16 mouse cellular contexts compared by ENCODE assay signal in the genomic region with DNA sequence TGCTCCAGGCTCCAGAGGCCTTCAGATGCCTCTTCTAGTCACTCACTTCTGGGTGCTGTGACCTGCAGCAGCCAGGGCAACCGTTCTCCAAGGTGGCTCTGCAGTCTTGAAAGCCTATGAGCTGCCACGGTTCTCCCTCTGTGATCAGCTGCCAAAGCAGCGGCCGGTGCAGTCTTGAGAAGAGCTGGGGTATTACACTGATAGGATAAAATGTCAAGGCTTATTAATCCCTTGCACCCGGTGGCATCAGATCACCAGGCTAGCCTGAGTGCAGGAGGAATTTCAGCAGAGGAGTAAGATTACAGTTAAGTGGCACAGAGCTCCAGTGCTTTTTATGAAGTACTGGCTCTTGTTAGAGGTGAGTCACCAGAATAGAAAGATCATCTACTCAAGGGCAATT. TPM values are rescaled to one million over a fixed set of nuclear protein-coding genes. Genes with fewer than 3 reads are reported as not detected.
DNase-seq lines count a peak whose midpoint lies in the region; ATAC-seq and TF ChIP-seq lines count a peak whose summit lies in the region.
"Had no signal": no experiment of that assay in that cellular context is flagged by ENCODE, and none has a peak within 500 bp of the region (broad histone marks: within the 10 kb centered on the region; RNA-seq: fewer than 3 reads in every experiment).

No protein-coding gene starts in this region.

- no peak overlapping the region for H3K27ac ChIP-seq in kidney, embryonic 14.5 days (ENCODE audit: low read depth, low read length)
- no peak overlapping the region for H3K27ac ChIP-seq in liver, embryonic 11.5 days (ENCODE audit: low read depth, low read length)
- H3K27ac ChIP-seq: hindbrain, embryonic 15.5 days; lung, embryonic 15.5 days had no signal

- no peaks in the 10 kb centered on the region for H3K79me2 ChIP-seq in myocyte (ENCODE audit: control insufficient read depth, insufficient read depth)

- no peaks in the 10 kb centered on the region for H3K27me3 ChIP-seq in kidney, embryonic 14.5 days (ENCODE audit: control insufficient read depth, insufficient read depth, low read length)
- no peaks in the 10 kb centered on the region for H3K27me3 ChIP-seq in myocyte (ENCODE audit: control insufficient read depth, insufficient read depth, insufficient read length)
- H3K27me3 ChIP-seq in liver, embryonic 11.5 days (replicated peaks; ENCODE audit: control insufficient read depth, insufficient read depth, low read length): no peaks in the 10 kb centered on the region
- H3K27me3 ChIP-seq: hindbrain, embryonic 15.5 days; lung, embryonic 15.5 days had no signal

- no peak overlapping the region for H3ac ChIP-seq in myocyte (ENCODE audit: control insufficient read depth, insufficient read length)

- no peak for TF ChIP-seq POLR2A in myocyte (IDR thresholded peaks at IDR 0.05; ENCODE audit: insufficient read length, low read depth)

- DNase-seq in kidney, postnatal 4 days: no peak
- peak; percentile 88 for DNase-seq in adrenal gland, adult 2 months
- peak; percentile 6 to 58 for DNase-seq in gastrocnemius, adult 8-10 months (ENCODE audit: low spot score in 2 of 2)
- no peak for DNase-seq in layer of hippocampus, adult 9-10 months (ENCODE audit: low spot score)
- DNase-seq in liver, embryonic 11.5 days (ENCODE audit: low spot score): no peak
- no peak for DNase-seq in cerebellum, postnatal 36 days
- DNase-seq: cerebellum, adult 2 months; embryo, embryonic 11 days; kidney, postnatal 25 days; liver; spleen, adult 18-20 months had no signal

- H3K4me3 ChIP-seq in kidney, embryonic 14.5 days (ENCODE audit: low read length): no peak overlapping the region
- H3K4me3 ChIP-seq in myocyte: no peak overlapping the region
- no peak overlapping the region for H3K4me3 ChIP-seq in liver, embryonic 11.5 days (ENCODE audit: low read depth, low read length)
- H3K4me3 ChIP-seq: hindbrain, embryonic 15.5 days; lung, embryonic 15.5 days had no signal

- WGBS in kidney, embryonic 14.5 days: 48% methylated on average over 5 of the region's 5 CpGs
- WGBS in liver, embryonic 11.5 days: 77% methylated on average over 5 of the region's 5 CpGs

- no peaks in the 10 kb centered on the region for H3K4me1 ChIP-seq in kidney, embryonic 14.5 days (ENCODE audit: control insufficient read depth, insufficient read depth, low read length)
- no peaks in the 10 kb centered on the region for H3K4me1 ChIP-seq in liver, embryonic 11.5 days (replicated peaks; ENCODE audit: control insufficient read depth, insufficient read depth, low read length)
- H3K4me1 ChIP-seq: hindbrain, embryonic 15.5 days; lung, embryonic 15.5 days had no signal

- no peaks in the 10 kb centered on the region for H3K36me3 ChIP-seq in kidney, embryonic 14.5 days (ENCODE audit: control insufficient read depth, insufficient read depth, low read length)
- no peaks in the 10 kb centered on the region for H3K36me3 ChIP-seq in myocyte (ENCODE audit: control insufficient read depth, insufficient read depth)
- no peaks in the 10 kb centered on the region for H3K36me3 ChIP-seq in liver, embryonic 11.5 days (ENCODE audit: control insufficient read depth, insufficient read depth, low read length)
- H3K36me3 ChIP-seq: hindbrain, embryonic 15.5 days; lung, embryonic 15.5 days had no signal

- H3K9ac ChIP-seq in kidney, embryonic 14.5 days (ENCODE audit: low read depth, low read length): no peak overlapping the region
- no peak overlapping the region for H3K9ac ChIP-seq in liver, embryonic 11.5 days (ENCODE audit: low read depth, low read length)
- H3K9ac ChIP-seq: hindbrain, embryonic 15.5 days; lung, embryonic 15.5 days had no signal

- peak; percentile 75 for ATAC-seq in kidney, embryonic 14.5 days (ENCODE audit: low FRiP score, low TSS enrichment)
- no peak for ATAC-seq in liver, embryonic 11.5 days (replicated peaks; ENCODE audit: low FRiP score)
- ATAC-seq: CD4-positive, CD25-positive, alpha-beta regulatory T cell, adult 4 months had no signal

- no peaks in the 10 kb centered on the region for H3K9me3 ChIP-seq in kidney, embryonic 14.5 days (ENCODE audit: control insufficient read depth, low read length)
- H3K9me3 ChIP-seq in liver, embryonic 11.5 days (ENCODE audit: control insufficient read depth, low read length): no peaks in the 10 kb centered on the region
- H3K9me3 ChIP-seq: hindbrain, embryonic 15.5 days; lung, embryonic 15.5 days had no signal

- no peak overlapping the region for H3K4me2 ChIP-seq in kidney, embryonic 14.5 days (replicated peaks; ENCODE audit: low read depth, low read length)
- peak overlapping the region; percentile 20 for H3K4me2 ChIP-seq in myocyte (ENCODE audit: low read depth)
- H3K4me2 ChIP-seq in liver, embryonic 11.5 days: no peak overlapping the region
- H3K4me2 ChIP-seq: hindbrain, embryonic 15.5 days; lung, embryonic 15.5 days had no signal

TF ChIP-seq in myocyte, 11 proteins besides CTCF, POLR2A, EP300 and RAD21:
- TF ChIP-seq CEBPB (IDR thresholded peaks at IDR 0.05; ENCODE audit: insufficient read depth, poor library complexity, severe bottlenecking) (peak; percentile 82), E2F4 (IDR thresholded peaks at IDR 0.05; ENCODE audit: insufficient read depth) (no peak)

RNA-seq across cellular contexts. Expression of a gene that starts 39.4 kb away (rescaled TPM):
- 11.4 and 21.9 TPM in 2 replicates for polyA plus RNA-seq in kidney, embryonic 14.5 days (2014; fragmentation: Nextera tagmentation; extraction: Ambion mirVana)
- 100 to 1,000 TPM in 1 of 2 experiments, 1 to 10 TPM in 1; 5.5 to 245 TPM for total RNA-seq in adrenal gland, adult 2 months (2021)
- 248 and 437 TPM in 2 replicates for polyA plus RNA-seq in adrenal gland, adult 2 months (2012; rRNA removed)
- total RNA-seq in gastrocnemius, adult 8-10 months (2022): 10 to 100 TPM in 1 of 4 experiments, 1 to 10 TPM in 3; 5.1 to 11.7 (median 8.2) TPM
- polyA plus RNA-seq in myocyte (2012; fragmentation: generic; extraction: Trizol): 0.06 TPM
- 1.8 and 4.1 TPM in 2 replicates for polyA plus RNA-seq in liver, embryonic 11.5 days (2014; fragmentation: Nextera tagmentation; extraction: Ambion mirVana)
- polyA plus RNA-seq: CD4-positive, CD25-positive, alpha-beta regulatory T cell, adult 4 months had no signal

Comparison
In these comparisons a context has a peak if more than half of its experiments do, and no peak if none do; other contexts are left out.
1. DNase-seq: peak in adrenal gland, adult 2 months (single experiment) and gastrocnemius, adult 8-10 months (2 of 2); none in kidney, postnatal 4 days (0 of 2), layer of hippocampus, adult 9-10 months (single experiment), liver, embryonic 11.5 days (single experiment) and cerebellum, postnatal 36 days (0 of 2).
2. RNA of a gene that starts 39.4 kb away (polyA plus RNA-seq): 248 to 437 TPM in adrenal gland, adult 2 months; 11.4 to 21.9 TPM in kidney, embryonic 14.5 days, 1.8 to 4.1 TPM in liver, embryonic 11.5 days and 0.06 TPM in myocyte (single experiment); every median in the first group is over 10 times any median in the second.